ENCODE assay signal across 8 mouse cellular contexts in genomic region chr16:11065431-11065830, GRCm38 (mm10). TPM values are rescaled to one million over a fixed set of nuclear protein-coding genes. Genes with fewer than 3 reads are reported as not detected.
A peak's percentile ranks its signal among the peaks of the same experiment; 100 is the strongest.
DNase-seq lines count a peak whose midpoint lies in the region; ATAC-seq lines count a peak whose summit lies in the region.

No protein-coding gene starts in this region.

- no peaks in the 10 kb centered on the region for H3K27me3 ChIP-seq in lung, embryonic 16.5 days (ENCODE audit: control insufficient read depth, insufficient read depth, low read depth, low read length)
- H3K27me3 ChIP-seq in limb, embryonic 11.5 days (ENCODE audit: control insufficient read depth, insufficient read depth, low read length) = no peaks in the 10 kb centered on the region
- no peaks in the 10 kb centered on the region for H3K27me3 ChIP-seq in stomach, embryonic 15.5 days (replicated peaks)

- peak overlapping the region; percentile 64; the same call in 1 of the 2 replicates for H3K27ac ChIP-seq in lung, embryonic 16.5 days (ENCODE audit: low read length)
- H3K27ac ChIP-seq in limb, embryonic 11.5 days (replicated peaks; ENCODE audit: low read depth, low read length) = no peak overlapping the region
- no peak overlapping the region for H3K27ac ChIP-seq in stomach, embryonic 15.5 days

- peak overlapping the region; percentile 79 for H3K4me3 ChIP-seq in lung, embryonic 16.5 days (ENCODE audit: low read length)
- peak overlapping the region; percentile 89 for H3K4me3 ChIP-seq in limb, embryonic 11.5 days (ENCODE audit: low read depth, low read length)
- H3K4me3 ChIP-seq in stomach, embryonic 15.5 days (replicated peaks) = peak overlapping the region; percentile 88

- WGBS in lung, embryonic 16.5 days = 48% methylated on average over 5 of the region's 5 CpGs
- WGBS in limb, embryonic 11.5 days = 64% methylated on average over 5 of the region's 5 CpGs
- 64% methylated on average over 5 of the region's 5 CpGs for WGBS in stomach, embryonic 15.5 days

- ATAC-seq in CD4-positive, CD25-positive, alpha-beta regulatory T cell, adult 4 months = no peak
- no peak for ATAC-seq in lung, embryonic 16.5 days (ENCODE audit: low read depth)
- ATAC-seq in limb, embryonic 11.5 days (ENCODE audit: insufficient number of reproducible peaks, low FRiP score, low TSS enrichment, low read depth) = no peak
- no peak for ATAC-seq in stomach, embryonic 15.5 days (ENCODE audit: insufficient read depth, low FRiP score, low read depth)

- no peaks in the 10 kb centered on the region for H3K9me3 ChIP-seq in lung, embryonic 16.5 days (ENCODE audit: control insufficient read depth, low read length)
- no peaks in the 10 kb centered on the region for H3K9me3 ChIP-seq in limb, embryonic 11.5 days (ENCODE audit: control insufficient read depth, low read length)
- no peaks in the 10 kb centered on the region for H3K9me3 ChIP-seq in stomach, embryonic 15.5 days

- no peaks in the 10 kb centered on the region for H3K36me3 ChIP-seq in lung, embryonic 16.5 days (ENCODE audit: control insufficient read depth, insufficient read depth, low read length)
- no peaks in the 10 kb centered on the region for H3K36me3 ChIP-seq in limb, embryonic 11.5 days (ENCODE audit: control insufficient read depth, insufficient read depth, low read length)
- H3K36me3 ChIP-seq in stomach, embryonic 15.5 days = no peaks in the 10 kb centered on the region

- H3K4me1 ChIP-seq in lung, embryonic 16.5 days (replicated peaks; ENCODE audit: control insufficient read depth, insufficient read depth, low read length) = peaks cover 47% of the 10 kb centered on the region
- H3K4me1 ChIP-seq in limb, embryonic 11.5 days (ENCODE audit: control insufficient read depth, insufficient read depth, low read length) = peaks cover 25% of the 10 kb centered on the region
- H3K4me1 ChIP-seq in stomach, embryonic 15.5 days = peaks cover 49% of the 10 kb centered on the region

- H3K4me2 ChIP-seq in lung, embryonic 16.5 days (ENCODE audit: low read depth, low read length) = peak overlapping the region; percentile 62
- peak overlapping the region; percentile 53 for H3K4me2 ChIP-seq in limb, embryonic 11.5 days (ENCODE audit: low read depth, severe bottlenecking)
- H3K4me2 ChIP-seq in stomach, embryonic 15.5 days = peak overlapping the region; percentile 69

- peak; percentile 16 for DNase-seq in CD4-positive, CD25-positive, alpha-beta regulatory T cell, adult 2 months (ENCODE audit: low read depth, low spot score)
- no peak for DNase-seq in lung, postnatal 36 days
- DNase-seq in limb, embryonic 11.5 days (ENCODE audit: low spot score) = no peak
- DNase-seq in right cerebral cortex, adult 2 months (ENCODE audit: low spot score in 2 of 2) = no peak
- DNase-seq in right cerebral cortex, postnatal 25 days = no peak

- peak overlapping the region; percentile 26 for H3K9ac ChIP-seq in lung, embryonic 16.5 days (ENCODE audit: low read length)
- peak overlapping the region; percentile 98 for H3K9ac ChIP-seq in limb, embryonic 11.5 days (ENCODE audit: low read length)
- H3K9ac ChIP-seq in stomach, embryonic 15.5 days = no peak overlapping the region

RNA-seq across cellular contexts. Expression of gene Litaf, which starts 0.5 kb away (rescaled TPM):
- 10 to 100 TPM; 47.2 to 61.2 TPM for polyA plus RNA-seq in CD4-positive, CD25-positive, alpha-beta regulatory T cell, adult 4 months (2017; shearing (Covaris generic))
- 110 and 111 TPM in 2 replicates for polyA plus RNA-seq in lung, embryonic 16.5 days (2015; fragmentation: Nextera tagmentation; extraction: Ambion mirVana)
- 87.2 and 90.2 TPM in 2 replicates for polyA plus RNA-seq in limb, embryonic 11.5 days (2014; fragmentation: Nextera tagmentation; extraction: Ambion mirVana)
- polyA plus RNA-seq in stomach, embryonic 15.5 days (2015; fragmentation: Nextera tagmentation; extraction: Ambion mirVana) = 96.0 and 100 TPM in 2 replicates

RNA-seq across cellular contexts. Expression of gene Snn, which starts 4.7 kb away (rescaled TPM):
- 1 to 10 TPM; 1.3 to 3.5 TPM for polyA plus RNA-seq in CD4-positive, CD25-positive, alpha-beta regulatory T cell, adult 4 months (2017; shearing (Covaris generic))
- polyA plus RNA-seq in lung, embryonic 16.5 days (2015; fragmentation: Nextera tagmentation; extraction: Ambion mirVana) = 42.9 and 46.1 TPM in 2 replicates
- polyA plus RNA-seq in limb, embryonic 11.5 days (2014; fragmentation: Nextera tagmentation; extraction: Ambion mirVana) = 54.2 and 56.4 TPM in 2 replicates
- 28.8 and 30.0 TPM in 2 replicates for polyA plus RNA-seq in stomach, embryonic 15.5 days (2015; fragmentation: Nextera tagmentation; extraction: Ambion mirVana)
